Mouse (Mus musculus): ENCODE measurements around the gene 4930550C14Rik. TPM values are rescaled to one million over a fixed set of nuclear protein-coding genes. Genes with fewer than 3 reads are reported as not detected.

Gene 4930550C14Rik
- polyA plus RNA-seq (2016; fragmentation: Nextera tagmentation; extraction: Ambion mirVana), result 0.21 and 0.25 TPM in 2 replicates

DNA sequence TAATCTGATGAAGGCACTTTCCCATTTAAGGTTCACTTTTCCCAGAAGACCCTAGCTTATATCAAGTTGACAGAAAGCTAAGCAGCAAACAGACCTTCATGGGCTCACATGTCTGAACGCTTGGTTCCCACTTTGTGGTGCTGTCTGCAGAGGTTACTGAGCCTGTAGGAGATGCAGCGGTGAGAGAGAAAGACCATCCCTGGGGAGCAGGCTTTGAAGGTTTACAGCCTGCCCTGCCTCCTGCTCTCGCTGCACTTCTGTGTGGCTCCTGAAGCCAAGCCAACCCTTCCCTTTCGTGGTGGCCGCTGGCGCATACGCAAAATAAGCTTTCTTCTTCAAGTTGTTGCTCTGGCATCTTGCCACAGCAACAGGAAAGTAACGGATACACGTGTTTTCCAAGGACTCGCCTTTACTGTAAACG lies at the start of gene 4930550C14Rik:
TSS of gene 4930550C14Rik (plus strand) at position 35 of the 421 bp plus-strand sequence.
- DNase-seq (ENCODE audit: low spot score), result no peak
- 33% methylated on average over 11 of the region's 11 CpGs for WGBS
- Histone ChIP-seq H3K27ac (replicated peaks) (0 out of 2 replicates have a peak within 1 kb of the TSS, but pooled peaks have one; percentile 4), H3K4me3 (no peak within 1 kb of the TSS), H3K36me3 (no peaks in the 10 kb centered on the region), H3K4me1 (peaks cover 21% of the 10 kb centered on the region), H3K9me3 (replicated peaks) (no peaks in the 10 kb centered on the region), H3K27me3 (ENCODE audit: low read depth, poor library complexity, severe bottlenecking) (no peaks in the 10 kb centered on the region)

DNA sequence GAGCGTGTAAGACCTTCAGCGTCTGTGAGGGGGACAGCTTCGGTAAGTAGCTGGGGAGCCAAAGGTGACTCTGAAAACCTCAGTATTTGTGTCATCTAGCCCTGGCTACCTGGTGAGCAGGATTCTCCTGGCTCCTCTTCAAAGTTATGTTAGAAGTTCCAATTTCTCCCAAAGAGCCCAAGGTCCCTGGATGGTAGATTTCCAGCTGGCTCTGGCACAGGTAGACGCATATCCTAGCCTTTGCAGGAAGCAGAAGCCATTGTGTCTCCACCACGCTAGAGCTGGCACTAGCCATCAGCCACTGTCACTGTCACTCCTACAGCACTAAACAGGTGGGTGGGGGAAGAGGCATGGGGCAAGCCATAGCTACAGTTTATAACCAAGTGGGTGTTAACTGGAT lies 49.0 kb upstream of the 4930550C14Rik start:
- H3K36me3 ChIP-seq, result no peaks in the 10 kb centered on the region
- H3K27me3 ChIP-seq (ENCODE audit: low read depth, poor library complexity, severe bottlenecking), result no peaks in the 10 kb centered on the region
- DNase-seq (ENCODE audit: low spot score), result no peak
- H3K27ac ChIP-seq (replicated peaks), result no peak overlapping the region
- 89% methylated on average over 5 of the region's 5 CpGs for WGBS
- H3K4me1 ChIP-seq, result no peaks in the 10 kb centered on the region
- no peak overlapping the region for H3K4me3 ChIP-seq
- H3K9me3 ChIP-seq (replicated peaks), result no peaks in the 10 kb centered on the region

DNA sequence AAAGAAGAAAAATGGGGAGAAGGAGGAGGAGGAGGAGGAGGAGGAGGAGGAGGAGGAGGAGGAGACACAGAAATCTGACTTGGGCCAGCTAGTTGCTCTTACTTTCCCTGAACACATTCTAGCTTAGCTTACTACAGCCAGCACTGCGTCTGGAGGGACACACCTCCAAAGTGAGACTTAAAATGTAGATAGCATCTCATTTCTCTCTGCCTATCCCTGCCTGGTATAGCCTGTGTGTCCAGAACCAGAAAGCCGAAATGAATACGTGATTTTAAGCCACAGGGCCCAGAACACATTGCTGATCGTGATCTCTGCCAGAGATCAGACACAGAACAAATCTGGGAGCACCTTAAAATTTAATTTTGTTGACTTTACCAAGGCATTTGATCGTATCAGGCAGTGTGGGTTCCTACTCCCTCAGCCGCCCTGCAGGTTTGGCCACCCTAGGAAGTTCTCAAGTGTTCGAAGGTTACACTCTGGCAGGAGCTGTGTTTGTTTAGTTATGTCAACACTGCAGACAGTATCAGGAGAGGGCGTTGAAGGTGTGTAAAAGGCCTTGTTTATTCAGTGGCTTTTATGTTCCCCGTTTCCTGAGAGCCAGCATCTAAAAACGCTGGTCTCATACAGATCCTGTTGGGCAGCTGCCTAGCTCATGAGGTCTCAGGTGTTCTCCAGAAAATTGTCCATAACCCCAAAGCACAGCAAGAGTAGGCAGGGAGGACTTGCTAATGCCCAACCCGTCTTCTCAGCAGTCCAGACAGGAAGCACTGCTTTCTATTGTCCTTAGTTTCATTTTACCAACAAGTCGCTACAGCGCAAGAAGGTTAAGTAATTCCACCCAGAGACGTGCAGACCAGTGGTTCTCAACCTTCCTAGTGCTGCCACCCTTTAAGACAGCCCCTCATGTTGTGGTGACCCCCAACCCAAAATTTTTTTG lies 45.6 kb upstream of the 4930550C14Rik start:
- H3K27me3 ChIP-seq (ENCODE audit: low read depth, poor library complexity, severe bottlenecking), result no peaks in the 10 kb centered on the region
- H3K9me3 ChIP-seq (replicated peaks), result no peaks in the 10 kb centered on the region
- H3K36me3 ChIP-seq, result no peaks in the 10 kb centered on the region
- no peak overlapping the region for H3K4me3 ChIP-seq
- no peak for DNase-seq (ENCODE audit: low spot score)
- H3K4me1 ChIP-seq, result no peaks in the 10 kb centered on the region
- H3K27ac ChIP-seq (replicated peaks), result no peak overlapping the region
- 74% methylated on average over 14 of the region's 14 CpGs for WGBS

DNA sequence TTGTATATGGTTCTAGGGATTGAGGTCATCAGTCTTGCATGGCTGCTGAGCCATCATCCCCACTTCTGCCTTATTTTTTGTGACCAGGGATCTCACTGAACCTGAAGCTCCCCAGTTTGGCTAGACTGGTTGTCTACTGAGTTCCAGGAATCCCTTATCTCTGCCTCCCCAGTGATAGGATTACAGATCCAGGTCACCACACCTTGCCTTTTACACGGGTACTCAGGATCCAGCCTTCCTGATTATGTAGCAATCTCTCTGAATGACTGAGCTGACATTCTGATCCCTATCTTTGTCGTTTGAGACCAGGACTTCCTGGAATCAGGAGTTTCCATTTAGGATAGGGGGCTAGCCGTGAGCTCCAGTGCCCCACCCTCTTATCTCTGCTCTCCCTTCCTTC lies 30.8 kb upstream of the 4930550C14Rik start:
- no peak overlapping the region for H3K27ac ChIP-seq (replicated peaks)
- H3K4me3 ChIP-seq, result no peak overlapping the region
- H3K36me3 ChIP-seq, result no peaks in the 10 kb centered on the region
- no peaks in the 10 kb centered on the region for H3K27me3 ChIP-seq (ENCODE audit: low read depth, poor library complexity, severe bottlenecking)
- no peak for DNase-seq (ENCODE audit: low spot score)
- H3K9me3 ChIP-seq (replicated peaks), result no peaks in the 10 kb centered on the region
- no peaks in the 10 kb centered on the region for H3K4me1 ChIP-seq
- WGBS, result 70% methylated on average over 3 of the region's 3 CpGs

DNA sequence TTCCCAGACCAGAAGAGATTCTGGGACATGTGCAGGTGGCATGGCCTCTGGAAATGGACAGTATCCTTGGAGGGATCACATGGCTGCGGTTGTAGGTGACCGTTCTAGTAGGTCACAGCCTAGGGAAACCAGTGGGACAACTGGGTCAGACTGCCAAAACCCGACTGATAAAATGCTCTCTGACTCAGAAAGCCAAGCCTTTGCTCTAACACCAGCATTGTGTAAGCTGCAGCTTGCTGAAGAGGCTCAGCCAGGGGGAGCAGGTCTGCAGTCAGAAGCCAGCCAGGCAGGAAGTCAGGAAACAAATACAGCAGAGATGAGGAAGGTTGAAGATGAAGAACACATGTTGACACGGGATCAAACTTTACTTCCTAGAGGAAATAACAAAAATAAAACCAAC lies 26.2 kb upstream of the 4930550C14Rik start:
- no peaks in the 10 kb centered on the region for H3K27me3 ChIP-seq (ENCODE audit: low read depth, poor library complexity, severe bottlenecking)
- no peaks in the 10 kb centered on the region for H3K36me3 ChIP-seq
- no peak overlapping the region for H3K4me3 ChIP-seq
- no peak overlapping the region for H3K27ac ChIP-seq (replicated peaks)
- 82% methylated on average over 4 of the region's 4 CpGs for WGBS
- no peaks in the 10 kb centered on the region for H3K4me1 ChIP-seq
- no peak for DNase-seq (ENCODE audit: low spot score)
- no peaks in the 10 kb centered on the region for H3K9me3 ChIP-seq (replicated peaks)

DNA sequence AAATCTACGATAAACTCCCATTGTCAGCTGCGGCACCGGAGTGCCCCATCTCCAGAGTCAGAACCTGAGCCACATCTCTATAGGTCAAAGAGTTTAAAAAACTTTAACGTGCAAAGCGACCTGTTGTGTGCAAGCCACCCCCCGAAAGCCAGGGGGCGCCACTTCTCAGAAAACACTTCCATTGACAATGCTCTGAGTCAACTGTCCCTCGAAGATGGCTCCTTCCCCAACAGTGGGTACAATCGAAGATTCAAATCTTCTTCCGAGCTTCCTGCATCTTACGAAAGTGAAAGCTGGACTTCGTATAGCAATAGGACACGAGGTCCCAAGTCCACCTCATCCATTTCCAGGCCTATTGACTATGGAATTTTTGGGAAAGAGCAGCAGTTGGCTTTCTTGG lies 25.3 kb upstream of the 4930550C14Rik start:
- DNase-seq (ENCODE audit: low spot score), result no peak
- Histone ChIP-seq H3K9me3 (replicated peaks) (no peaks in the 10 kb centered on the region), H3K4me3 (no peak overlapping the region), H3K4me1 (no peaks in the 10 kb centered on the region), H3K27me3 (ENCODE audit: low read depth, poor library complexity, severe bottlenecking) (no peaks in the 10 kb centered on the region), H3K27ac (replicated peaks) (no peak overlapping the region), H3K36me3 (no peaks in the 10 kb centered on the region)
- WGBS, result 84% methylated on average over 13 of the region's 13 CpGs

DNA sequence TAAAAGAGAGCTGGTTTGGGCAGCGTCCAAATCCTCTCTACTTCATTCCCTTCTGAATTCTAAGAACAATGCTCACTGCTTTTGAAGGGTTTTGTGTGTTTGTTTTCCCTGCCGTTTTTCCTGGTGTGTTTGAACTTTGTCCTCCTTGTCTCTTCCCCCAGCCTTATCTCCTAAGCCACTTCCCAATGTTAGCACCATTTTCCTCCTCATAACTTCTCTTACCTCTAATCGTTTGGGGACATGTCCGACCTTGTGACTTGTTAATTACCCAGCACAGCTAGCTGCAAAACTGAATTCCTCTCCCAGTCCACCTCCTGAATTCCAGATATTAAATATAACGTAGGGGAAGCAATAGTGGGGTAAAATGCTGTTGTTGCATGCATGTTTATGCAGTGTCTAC lies 24.5 kb upstream of the 4930550C14Rik start:
- Histone ChIP-seq H3K27me3 (ENCODE audit: low read depth, poor library complexity, severe bottlenecking) (peaks cover 2% of the 10 kb centered on the region; the same call in 1 of the 2 replicates), H3K4me1 (no peaks in the 10 kb centered on the region), H3K27ac (replicated peaks) (no peak overlapping the region), H3K36me3 (no peaks in the 10 kb centered on the region), H3K4me3 (no peak overlapping the region), H3K9me3 (replicated peaks) (no peaks in the 10 kb centered on the region)
- DNase-seq (ENCODE audit: low spot score), result no peak
- 77% methylated on average over 5 of the region's 5 CpGs for WGBS

DNA sequence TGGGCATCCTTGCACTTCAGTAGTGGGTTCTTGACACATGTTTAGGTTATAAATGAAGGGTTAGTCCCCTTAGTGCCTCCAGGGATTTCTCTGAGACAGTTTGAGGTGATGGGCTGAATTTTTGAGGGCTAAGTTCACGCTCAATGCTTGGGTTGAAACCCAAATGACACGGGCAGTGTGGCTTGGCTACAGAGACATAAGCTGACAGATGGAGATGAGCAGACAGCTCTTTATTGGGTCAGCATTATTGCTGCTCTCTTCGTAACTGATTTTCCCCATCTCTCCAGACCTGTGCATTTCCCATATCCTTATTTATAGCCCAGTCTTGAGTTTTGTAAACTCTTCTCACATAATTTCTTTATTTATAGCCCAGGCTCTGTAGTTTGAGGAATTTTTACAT lies 24.0 kb upstream of the 4930550C14Rik start:
- no peak overlapping the region for H3K4me3 ChIP-seq
- no peak overlapping the region for H3K27ac ChIP-seq (replicated peaks)
- no peaks in the 10 kb centered on the region for H3K36me3 ChIP-seq
- WGBS, result 81% methylated on average over 3 of the region's 3 CpGs
- DNase-seq (ENCODE audit: low spot score), result no peak
- H3K4me1 ChIP-seq, result no peaks in the 10 kb centered on the region
- no peaks in the 10 kb centered on the region for H3K9me3 ChIP-seq (replicated peaks)
- H3K27me3 ChIP-seq (ENCODE audit: low read depth, poor library complexity, severe bottlenecking), result peaks cover 8% of the 10 kb centered on the region; the same call in 1 of the 2 replicates

DNA sequence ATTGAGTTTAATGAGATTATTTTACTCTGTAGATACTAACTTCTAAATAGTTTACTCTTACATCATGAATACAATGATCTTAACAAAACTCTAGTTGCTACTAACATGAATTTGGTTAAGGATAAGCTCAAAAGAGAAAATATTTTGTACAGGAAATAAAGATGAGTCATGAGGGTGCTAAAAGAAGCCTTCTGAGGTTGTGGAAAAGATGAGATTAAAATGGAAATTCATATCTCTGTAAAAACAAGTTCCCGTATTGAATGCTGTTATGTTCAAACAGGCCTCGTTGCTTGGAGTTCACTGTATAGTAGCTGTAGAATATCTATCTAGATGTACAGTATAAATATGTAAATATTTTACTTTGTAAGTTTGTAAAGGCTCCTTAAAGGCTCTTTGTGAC lies 21.5 kb upstream of the 4930550C14Rik start:
- Histone ChIP-seq H3K4me3 (no peak overlapping the region), H3K27me3 (ENCODE audit: low read depth, poor library complexity, severe bottlenecking) (peaks cover 8% of the 10 kb centered on the region; the same call in 1 of the 2 replicates), H3K9me3 (replicated peaks) (no peaks in the 10 kb centered on the region), H3K4me1 (peaks cover 16% of the 10 kb centered on the region), H3K27ac (replicated peaks) (no peak overlapping the region), H3K36me3 (no peaks in the 10 kb centered on the region)
- WGBS, result 83% methylated on average over 2 of the region's 2 CpGs
- no peak for DNase-seq (ENCODE audit: low spot score)

DNA sequence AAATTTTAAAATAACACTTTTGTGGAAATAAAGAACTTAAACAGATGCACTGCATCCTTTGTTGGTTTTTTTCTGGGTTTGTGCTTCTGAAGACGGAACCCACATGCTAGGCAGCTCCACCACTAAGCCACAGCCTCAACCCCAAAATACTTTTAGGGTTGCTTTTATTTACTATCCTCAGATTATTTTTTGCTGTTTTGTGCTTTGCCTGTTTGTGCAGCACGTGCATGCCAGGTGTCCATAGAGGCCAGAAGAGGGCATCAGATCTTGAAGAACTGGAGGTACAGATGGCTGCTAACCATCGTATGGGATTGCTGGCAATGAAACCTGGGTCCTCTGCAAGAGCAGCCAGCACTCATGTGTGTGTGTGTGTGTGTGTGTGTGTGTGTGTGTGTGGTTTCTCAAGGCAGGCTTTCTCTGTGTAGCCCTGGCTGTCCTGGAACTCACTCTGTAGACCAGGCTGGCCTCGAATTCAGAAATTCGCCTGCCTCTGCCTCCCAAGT lies 21.0 kb upstream of the 4930550C14Rik start:
- WGBS, result 79% methylated on average over 5 of the region's 5 CpGs
- H3K27me3 ChIP-seq (ENCODE audit: low read depth, poor library complexity, severe bottlenecking), result peaks cover 8% of the 10 kb centered on the region; the same call in 1 of the 2 replicates
- no peaks in the 10 kb centered on the region for H3K9me3 ChIP-seq (replicated peaks)
- no peak for DNase-seq (ENCODE audit: low spot score)
- peaks cover 16% of the 10 kb centered on the region for H3K4me1 ChIP-seq
- no peak overlapping the region for H3K27ac ChIP-seq (replicated peaks)
- no peaks in the 10 kb centered on the region for H3K36me3 ChIP-seq
- H3K4me3 ChIP-seq, result no peak overlapping the region

DNA sequence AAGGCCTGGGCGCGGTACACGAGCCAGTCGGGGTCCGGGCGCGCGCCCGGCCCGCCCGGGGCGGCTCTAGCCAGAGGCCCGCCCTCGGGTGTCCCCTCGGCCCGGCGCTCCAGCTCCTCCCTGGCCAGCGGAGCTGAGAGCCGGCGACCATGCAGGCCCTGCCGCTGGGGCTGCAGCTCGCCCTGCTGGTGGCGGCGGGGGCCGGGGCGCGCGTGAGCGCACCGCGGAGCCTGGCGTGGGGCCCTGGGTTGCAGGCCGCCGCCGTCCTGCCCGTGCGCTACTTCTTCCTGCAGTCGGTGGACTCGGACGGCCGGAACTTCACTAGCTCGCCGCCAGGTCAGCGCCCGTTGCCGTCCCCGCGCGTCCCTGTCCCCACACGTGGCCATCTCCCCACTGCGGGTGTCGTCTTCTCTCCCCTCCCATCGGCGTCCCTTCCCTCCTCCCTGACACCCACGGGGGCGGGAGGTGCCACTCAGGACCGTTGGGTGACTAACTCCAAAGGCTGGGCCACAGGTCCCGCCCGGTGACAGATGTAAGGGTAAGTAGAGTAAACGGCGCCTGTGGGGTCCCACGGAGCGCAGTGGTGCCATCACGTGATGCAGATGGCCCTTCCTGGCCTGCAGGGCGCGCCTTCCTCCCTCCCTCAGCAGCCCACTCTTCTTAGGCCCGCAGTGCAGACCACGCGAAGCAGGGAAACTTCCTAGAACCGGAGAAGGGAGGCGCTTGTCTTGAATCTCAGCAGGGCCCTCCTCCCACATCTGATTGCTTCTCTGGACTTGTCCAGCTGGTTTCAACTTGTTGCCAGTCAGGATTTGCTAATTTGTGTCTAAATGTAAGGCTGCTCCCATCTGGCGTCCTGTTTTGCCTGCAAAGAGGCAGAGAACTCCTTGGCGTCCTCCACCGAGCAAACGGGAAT lies 17.9 kb upstream of the 4930550C14Rik start, which contains the start of gene Kdelc2:
TSS of gene Kdelc2 (plus strand) at position 75 of the 916 bp plus-strand sequence.
- DNase-seq (ENCODE audit: low spot score), result peak; percentile 85
- Histone ChIP-seq H3K36me3 (no peaks in the 10 kb centered on the region), H3K4me1 (peaks cover 16% of the 10 kb centered on the region), H3K9me3 (replicated peaks) (no peaks in the 10 kb centered on the region), H3K4me3 (peak within 1 kb of the TSS; percentile 84), H3K27me3 (ENCODE audit: low read depth, poor library complexity, severe bottlenecking) (peaks cover 8% of the 10 kb centered on the region; the same call in 1 of the 2 replicates), H3K27ac (replicated peaks) (peak within 1 kb of the TSS; percentile 96)
- under 1% methylated on average over 75 of the region's 75 CpGs for WGBS

DNA sequence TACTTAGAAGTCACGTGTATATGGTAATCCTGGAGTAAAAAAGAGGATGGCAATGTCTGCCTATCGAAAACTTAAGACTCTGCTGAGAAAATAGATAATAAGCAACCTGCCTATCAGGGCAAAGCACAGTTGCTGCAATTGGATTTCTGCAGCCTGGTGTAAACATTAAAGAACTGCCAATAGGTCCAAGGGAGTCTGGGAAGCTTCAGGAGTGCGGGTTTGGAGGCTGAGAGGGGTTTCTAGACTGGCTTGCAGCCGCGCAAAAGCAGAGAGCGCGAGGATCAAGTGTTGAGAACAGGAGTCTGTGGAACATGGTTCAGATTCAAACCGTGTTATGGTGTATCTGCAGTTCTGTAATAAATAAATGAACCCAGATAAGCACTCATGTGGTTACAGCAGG lies 17.3 kb upstream of the 4930550C14Rik start:
- Histone ChIP-seq H3K4me3 (peak overlapping the region; percentile 84), H3K36me3 (no peaks in the 10 kb centered on the region), H3K9me3 (replicated peaks) (no peaks in the 10 kb centered on the region), H3K4me1 (peaks cover 16% of the 10 kb centered on the region), H3K27me3 (ENCODE audit: low read depth, poor library complexity, severe bottlenecking) (peaks cover 8% of the 10 kb centered on the region; the same call in 1 of the 2 replicates), H3K27ac (replicated peaks) (peak overlapping the region; percentile 96)
- DNase-seq (ENCODE audit: low spot score), result no peak
- 11% methylated on average over 8 of the region's 8 CpGs for whole genome bisulfite sequencing
